Mouse (Mus musculus): ENCODE data around the gene Spata4. TPM values are rescaled to one million over a fixed set of nuclear protein-coding genes. Genes with fewer than 3 reads are reported as not detected.
"Not testable (repeated sequence)": the region's sequence is repeated elsewhere in the genome, so short reads cannot be mapped to it uniquely, and the experiment has no call there.

Gene Spata4
- polyA plus RNA-seq, 1 experiment from 2014 or later, result not detected

GRCm38 (mm10) chr8:54597386-54597785 lies 3.2 kb upstream of the Spata4 start:
- DNase-seq, result no peak
- WGBS (ENCODE audit: insufficient replicate concordance), result 90% methylated on average over 2 of the region's 2 CpGs
- no peak for ATAC-seq
- Histone ChIP-seq H3K27ac (ENCODE audit: low read depth) (no peak overlapping the region), H3K9ac (replicated peaks) (no peak overlapping the region), H3K27me3 (ENCODE audit: insufficient read depth, low read length) (no peaks in the 10 kb centered on the region), H3K4me1 (ENCODE audit: insufficient read depth) (0 out of 2 replicates have a peak, but pooled peaks cover 5% of the 10 kb centered on the region), H3K4me3 (ENCODE audit: low read depth, low read length) (no peak overlapping the region), H3K4me2 (ENCODE audit: low read depth, low read length) (no peak overlapping the region), H3K9me3 (ENCODE audit: low read length) (no peaks in the 10 kb centered on the region), H3K36me3 (replicated peaks; ENCODE audit: insufficient read depth, low read length) (no peaks in the 10 kb centered on the region)
- TF ChIP-seq CTCF (IDR thresholded peaks at IDR 0.05; ENCODE audit: low read depth) (no peak), EP300 (IDR thresholded peaks at IDR 0.05; ENCODE audit: low read depth) (no peak)

GRCm38 (mm10) chr8:54603440-54603839 lies 2.9 kb downstream of the Spata4 start:
- H3K4me2 ChIP-seq (ENCODE audit: low read depth, low read length), result no peak overlapping the region
- no peak overlapping the region for H3K4me3 ChIP-seq (ENCODE audit: low read depth, low read length)
- no peak overlapping the region for H3K9ac ChIP-seq (replicated peaks)
- DNase-seq, result no peak
- whole genome bisulfite sequencing (ENCODE audit: insufficient replicate concordance), result 56% methylated on average over 4 of the region's 4 CpGs
- no peak for ATAC-seq
- H3K4me1 ChIP-seq (ENCODE audit: insufficient read depth), result 0 out of 2 replicates have a peak, but pooled peaks cover 5% of the 10 kb centered on the region
- H3K27me3 ChIP-seq (ENCODE audit: insufficient read depth, low read length), result no peaks in the 10 kb centered on the region
- H3K36me3 ChIP-seq (replicated peaks; ENCODE audit: insufficient read depth, low read length), result no peaks in the 10 kb centered on the region
- TF ChIP-seq EP300 (IDR thresholded peaks at IDR 0.05; ENCODE audit: low read depth) (no peak), CTCF (IDR thresholded peaks at IDR 0.05; ENCODE audit: low read depth) (no peak)
- no peaks in the 10 kb centered on the region for H3K9me3 ChIP-seq (ENCODE audit: low read length)
- no peak overlapping the region for H3K27ac ChIP-seq (ENCODE audit: low read depth)

- H3K4me2 ChIP-seq (ENCODE audit: low read depth, low read length), result no peak overlapping the region
- no peak overlapping the region for H3K9ac ChIP-seq (replicated peaks)
- ATAC-seq (no peak), DNase-seq (no peak)
- no peaks in the 10 kb centered on the region for H3K4me1 ChIP-seq (ENCODE audit: insufficient read depth)
- no peaks in the 10 kb centered on the region for H3K36me3 ChIP-seq (replicated peaks; ENCODE audit: insufficient read depth, low read length)
- no peak overlapping the region for H3K27ac ChIP-seq (ENCODE audit: low read depth)
- WGBS (ENCODE audit: insufficient replicate concordance), result 73% methylated on average over 2 of the region's 2 CpGs
- H3K4me3 ChIP-seq (ENCODE audit: low read depth, low read length), result no peak overlapping the region
- H3K9me3 ChIP-seq (ENCODE audit: low read length), result no peaks in the 10 kb centered on the region
- no peaks in the 10 kb centered on the region for H3K27me3 ChIP-seq (ENCODE audit: insufficient read depth, low read length)
- TF ChIP-seq CTCF (IDR thresholded peaks at IDR 0.05; ENCODE audit: low read depth), result no peak
- TF ChIP-seq EP300 (IDR thresholded peaks at IDR 0.05; ENCODE audit: low read depth), result no peak
Observed at GRCm38 (mm10) chr8:54609336-54609735, 8.8 kb downstream of the Spata4 start.

- Histone ChIP-seq H3K4me1 (ENCODE audit: insufficient read depth) (no peaks in the 10 kb centered on the region), H3K27ac (ENCODE audit: low read depth) (no peak overlapping the region), H3K27me3 (ENCODE audit: insufficient read depth, low read length) (no peaks in the 10 kb centered on the region), H3K9ac (replicated peaks) (no peak overlapping the region), H3K4me2 (ENCODE audit: low read depth, low read length) (no peak overlapping the region), H3K9me3 (ENCODE audit: low read length) (no peaks in the 10 kb centered on the region), H3K36me3 (replicated peaks; ENCODE audit: insufficient read depth, low read length) (no peaks in the 10 kb centered on the region), H3K4me3 (ENCODE audit: low read depth, low read length) (no peak overlapping the region)
- DNase-seq (no peak), ATAC-seq (no peak)
- no peak for TF ChIP-seq CTCF (IDR thresholded peaks at IDR 0.05; ENCODE audit: low read depth)
- no peak for TF ChIP-seq EP300 (IDR thresholded peaks at IDR 0.05; ENCODE audit: low read depth)
- 65% methylated on average over 4 of the region's 4 CpGs for WGBS (ENCODE audit: insufficient replicate concordance)
Observed at GRCm38 (mm10) chr8:54610238-54610637, 9.7 kb downstream of the Spata4 start.

GRCm38 (mm10) chr8:54616710-54617109 lies 16.1 kb downstream of the Spata4 start:
- not testable (repeated sequence) for H3K27me3 ChIP-seq (ENCODE audit: insufficient read depth, low read length); H3K27ac ChIP-seq (ENCODE audit: low read depth); H3K4me3 ChIP-seq (ENCODE audit: low read depth, low read length); H3K9ac ChIP-seq (replicated peaks); H3K4me2 ChIP-seq (ENCODE audit: low read depth, low read length); H3K9me3 ChIP-seq (ENCODE audit: low read length); H3K36me3 ChIP-seq (replicated peaks; ENCODE audit: insufficient read depth, low read length); DNase-seq; H3K4me1 ChIP-seq (ENCODE audit: insufficient read depth); ATAC-seq
- WGBS (ENCODE audit: insufficient replicate concordance), result 80% methylated on average over 17 of the region's 17 CpGs

GRCm38 (mm10) chr8:54638634-54639033 lies 38.1 kb downstream of the Spata4 start:
- no peak overlapping the region for H3K9ac ChIP-seq (replicated peaks)
- no peak overlapping the region for H3K4me2 ChIP-seq (ENCODE audit: low read depth, low read length)
- TF ChIP-seq EP300 (IDR thresholded peaks at IDR 0.05; ENCODE audit: low read depth) (no peak), CTCF (IDR thresholded peaks at IDR 0.05; ENCODE audit: low read depth) (no peak)
- H3K4me1 ChIP-seq (ENCODE audit: insufficient read depth), result no peaks in the 10 kb centered on the region
- 79% methylated on average over 4 of the region's 4 CpGs for WGBS (ENCODE audit: insufficient replicate concordance)
- ATAC-seq, result no peak
- H3K27me3 ChIP-seq (ENCODE audit: insufficient read depth, low read length), result no peaks in the 10 kb centered on the region
- no peaks in the 10 kb centered on the region for H3K36me3 ChIP-seq (replicated peaks; ENCODE audit: insufficient read depth, low read length)
- H3K4me3 ChIP-seq (ENCODE audit: low read depth, low read length), result no peak overlapping the region
- no peak for DNase-seq
- H3K9me3 ChIP-seq (ENCODE audit: low read length), result no peaks in the 10 kb centered on the region
- no peak overlapping the region for H3K27ac ChIP-seq (ENCODE audit: low read depth)

Other genes with a start within 250 kb of the Spata4 start
- 1.1 and 2.3 TPM in 2 replicates for gene Asb5, start 71.2 kb upstream of the Spata4 start, polyA plus RNA-seq (2015; fragmentation: Nextera tagmentation; extraction: Ambion mirVana)
- 36.0 and 41.5 TPM in 2 replicates for gene Spcs3, start 70.8 kb upstream of the Spata4 start, polyA plus RNA-seq (2015; fragmentation: Nextera tagmentation; extraction: Ambion mirVana)